In the genomic region with DNA sequence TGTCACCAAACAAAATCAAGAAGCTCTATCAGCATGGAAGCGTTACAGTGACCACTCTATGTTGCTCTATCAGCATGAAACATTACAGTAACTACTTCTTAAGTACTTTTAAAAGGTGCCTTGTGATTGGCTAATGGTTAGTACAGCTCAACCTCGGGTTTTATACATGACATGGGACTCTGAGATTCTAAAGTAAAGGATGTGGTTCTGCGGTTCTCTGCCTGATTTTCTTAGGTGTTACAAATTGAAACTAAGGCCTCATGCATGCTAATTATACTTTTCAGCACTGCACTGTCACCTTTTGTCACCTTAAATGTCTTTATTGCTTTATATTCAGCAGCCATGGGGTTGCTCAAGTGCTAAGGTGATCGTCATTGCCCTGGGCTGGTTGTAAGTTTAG, we compare ENCODE assay signal across 17 mouse cellular contexts.
"Had no signal": no experiment of that assay in that cellular context is flagged by ENCODE, and none has a peak within 500 bp of the region (broad histone marks: within the 10 kb centered on the region; RNA-seq: fewer than 3 reads in every experiment).

No protein-coding gene starts in this region.

- H3K9me3 ChIP-seq: liver, embryonic 13.5 days; neural tube, embryonic 13.5 days; stomach, embryonic 15.5 days had no signal

- DNase-seq: kidney, adult 18-20 months; kidney, adult 9 months; kidney, postnatal 10 days; kidney, postnatal 36 days; layer of hippocampus, adult 9-11 months; liver, embryonic 13.5 days; lung, adult 2 months; lung, postnatal 14 days; lung, postnatal 4 days; midbrain, embryonic 14.5 days; retina, postnatal 1 day; right cerebral cortex, postnatal 25 days; spleen, adult 18-20 months; thymus, postnatal 36 days had no signal

- H3K27me3 ChIP-seq: liver, embryonic 13.5 days; neural tube, embryonic 13.5 days; stomach, embryonic 15.5 days had no signal

- H3K4me2 ChIP-seq: liver, embryonic 13.5 days; midbrain, embryonic 11.5 days; neural tube, embryonic 13.5 days; stomach, embryonic 15.5 days had no signal

- H3K4me3 ChIP-seq: liver, embryonic 13.5 days; neural tube, embryonic 13.5 days; stomach, embryonic 15.5 days had no signal

- H3K4me1 ChIP-seq: liver, embryonic 13.5 days; neural tube, embryonic 13.5 days; stomach, embryonic 15.5 days had no signal

- H3K27ac ChIP-seq: liver, embryonic 13.5 days; neural tube, embryonic 13.5 days; stomach, embryonic 15.5 days had no signal

- H3K9ac ChIP-seq: liver, embryonic 13.5 days; neural tube, embryonic 13.5 days; stomach, embryonic 15.5 days had no signal
